Mouse (Mus musculus) adrenal gland, postnatal 36 days (tissue): ENCODE data around the gene Ccdc24. TPM values are rescaled to one million over a fixed set of nuclear protein-coding genes. Genes with fewer than 3 reads are reported as not detected.

Experiments used
- DNase-seq, 2 experiments: peaks; one replicate each; pipeline ENCODE4 v3.0.0; 2021; ENCODE audit warnings: mixed read lengths in 1 of 2
- long read RNA-seq, 2 experiments: library from polyadenylated mRNA; stranded (forward); transcript quantifications; one replicate each; pipeline ENCODE4 v2.0.0; 2021; ENCODE audit warnings: borderline sequencing depth in 2 of 2
- total RNA-seq, 2 experiments: library from RNA; stranded (reverse); gene quantifications; 2 replicates each; pipeline ENCODE4 v1.2.3; 2021

Ccdc24 gene
- total RNA-seq = under 1 TPM; 0.49 to 0.76 TPM
- long read RNA-seq, experiment 1 = 0 reads
- long read RNA-seq, experiment 2 = 0 reads

- peak in 1 of 2 experiments; percentile 25 for DNase-seq
Measured at GRCm38 (mm10) chr4:117872471-117872886, at the start of gene Ccdc24. Gene Ccdc24 (minus strand): TSS chr4:117872557.

- DNase-seq = no peak
Measured at GRCm38 (mm10) chr4:117921358-117921757, 49.0 kb upstream of the Ccdc24 start.

GRCm38 (mm10) chr4:117918762-117919161 lies 46.4 kb upstream of the Ccdc24 start:
- no peak for DNase-seq

- no peak for DNase-seq
Measured at GRCm38 (mm10) chr4:117918261-117918660, 45.9 kb upstream of the Ccdc24 start.

GRCm38 (mm10) chr4:117917847-117918246 lies 45.5 kb upstream of the Ccdc24 start:
- no peak for DNase-seq

- no peak for DNase-seq
Measured at GRCm38 (mm10) chr4:117917402-117917801, 45.0 kb upstream of the Ccdc24 start.

- no peak for DNase-seq
Measured at GRCm38 (mm10) chr4:117916386-117916785, 44.0 kb upstream of the Ccdc24 start.

GRCm38 (mm10) chr4:117915489-117916105 lies 43.2 kb upstream of the Ccdc24 start:
- DNase-seq = peak; percentile 16 to 17

- DNase-seq = peak; percentile 94 to 95
Measured at GRCm38 (mm10) chr4:117914591-117915442, 42.5 kb upstream of the Ccdc24 start, which contains the start of gene Ipo13. Gene Ipo13 (minus strand): TSS chr4:117914999.

- no peak for DNase-seq
Measured at GRCm38 (mm10) chr4:117914031-117914430, 41.7 kb upstream of the Ccdc24 start.

GRCm38 (mm10) chr4:117913421-117913820 lies 41.1 kb upstream of the Ccdc24 start:
- DNase-seq = peak in 1 of 2 experiments; percentile 28

- no peak for DNase-seq
Measured at GRCm38 (mm10) chr4:117912685-117913273, 40.4 kb upstream of the Ccdc24 start.

GRCm38 (mm10) chr4:117912131-117912561 lies 39.8 kb upstream of the Ccdc24 start:
- no peak for DNase-seq

GRCm38 (mm10) chr4:117908834-117909453 lies 36.6 kb upstream of the Ccdc24 start:
- DNase-seq = no peak

- DNase-seq = peak in 1 of 2 experiments; percentile 28
Measured at GRCm38 (mm10) chr4:117906196-117906595, 33.8 kb upstream of the Ccdc24 start.

- DNase-seq = no peak
Measured at GRCm38 (mm10) chr4:117904761-117905160, 32.4 kb upstream of the Ccdc24 start.

- DNase-seq = no peak
Measured at GRCm38 (mm10) chr4:117904094-117904493, 31.7 kb upstream of the Ccdc24 start.

GRCm38 (mm10) chr4:117898111-117898510 lies 25.8 kb upstream of the Ccdc24 start:
- no peak for DNase-seq

- DNase-seq = no peak
Measured at GRCm38 (mm10) chr4:117896031-117896430, 23.7 kb upstream of the Ccdc24 start.

GRCm38 (mm10) chr4:117895339-117895738 lies 23.0 kb upstream of the Ccdc24 start:
- no peak for DNase-seq

- no peak for DNase-seq
Measured at GRCm38 (mm10) chr4:117894601-117895000, 22.2 kb upstream of the Ccdc24 start.

- peak; percentile 80 to 84 for DNase-seq
Measured at GRCm38 (mm10) chr4:117893376-117893775, 21.0 kb upstream of the Ccdc24 start.
